Mouse (Mus musculus) cerebellum, adult 11-12 months (tissue): Measurements from ENCODE around the gene Gm49405.

Experiments
- DNase-seq: peaks from one replicate; pipeline ENCODE4 v3.0.0; 2022

The Gm49405 gene

GRCm38 (mm10) chr19:3988066-3988465, 12.4 kb upstream of the Gm49405 start:
- no peak for DNase-seq

GRCm38 (mm10) chr19:3988750-3989149, 11.7 kb upstream of the Gm49405 start:
- DNase-seq = no peak

GRCm38 (mm10) chr19:3990804-3991203, 9.6 kb upstream of the Gm49405 start:
- no peak for DNase-seq

DNA sequence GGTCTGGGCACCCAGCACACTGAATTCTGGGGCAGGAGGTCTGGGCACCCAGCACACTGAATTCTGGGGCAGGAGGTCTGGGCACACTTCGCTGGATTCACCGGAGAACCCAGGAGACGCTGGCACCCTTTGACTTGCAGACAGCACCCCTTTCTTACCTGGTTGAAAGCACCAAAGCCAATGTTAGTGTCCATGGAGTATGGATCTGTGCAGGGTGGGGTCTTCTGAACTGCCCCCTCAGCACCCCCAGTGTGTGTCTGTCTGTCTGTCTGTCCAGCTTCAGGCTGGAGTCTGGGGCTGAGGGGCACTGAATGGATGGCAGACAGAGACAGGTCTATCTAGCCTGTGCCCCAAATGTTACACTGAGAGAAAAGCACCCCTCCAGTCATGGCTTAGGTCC, 8.9 kb upstream of the Gm49405 start:
- no peak for DNase-seq

DNA sequence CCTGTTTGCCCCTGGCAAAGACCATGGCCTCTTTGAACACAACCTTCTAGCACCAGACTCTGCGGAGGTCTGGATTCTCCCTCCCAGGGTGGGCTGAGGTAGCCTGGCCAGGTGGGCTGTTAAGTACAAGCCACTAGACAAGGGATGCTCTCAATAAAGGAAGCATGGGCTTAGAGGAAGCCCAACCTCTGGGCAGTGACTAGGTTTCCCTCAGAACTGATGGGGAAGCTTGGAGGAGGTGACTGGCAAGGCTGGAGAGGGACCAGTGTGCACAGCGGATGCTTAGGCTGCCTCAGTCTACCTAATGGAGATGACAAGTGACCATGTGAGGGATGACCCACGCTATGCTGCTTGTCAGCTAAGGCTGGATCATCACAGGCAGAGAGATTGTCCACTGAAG, 8.5 kb upstream of the Gm49405 start:
- DNase-seq = no peak

- DNase-seq = no peak
Measured at GRCm38 (mm10) chr19:3992416-3992815, 8.0 kb upstream of the Gm49405 start, which contains the start of gene Tbx10. TSS of gene Tbx10 (plus strand) at chr19:3992752.

GRCm38 (mm10) chr19:3994932-3995331, 5.5 kb upstream of the Gm49405 start:
- DNase-seq = no peak

- DNase-seq = no peak
Measured at GRCm38 (mm10) chr19:3995505-3995904, 4.9 kb upstream of the Gm49405 start.

- DNase-seq = no peak
Measured at GRCm38 (mm10) chr19:3996106-3996505, 4.3 kb upstream of the Gm49405 start.

DNA sequence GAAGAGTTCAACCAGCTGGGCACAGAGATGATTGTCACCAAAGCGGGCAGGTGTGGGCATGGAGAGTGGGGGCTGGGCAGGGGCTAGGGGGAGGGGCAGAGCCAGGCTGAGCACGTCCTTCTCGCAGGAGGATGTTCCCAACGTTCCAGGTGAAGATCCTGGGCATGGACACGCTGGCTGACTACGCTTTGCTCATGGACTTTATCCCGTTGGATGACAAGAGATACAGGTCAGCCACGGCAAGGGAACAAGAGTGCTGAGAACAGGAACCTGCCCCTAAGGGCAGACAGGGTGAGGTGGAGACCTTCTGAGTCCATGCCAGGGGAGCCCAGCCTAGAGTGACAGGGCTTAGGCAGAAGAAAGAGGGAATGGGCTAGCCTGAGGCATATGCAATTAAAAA, 3.7 kb upstream of the Gm49405 start:
- no peak for DNase-seq

GRCm38 (mm10) chr19:3997231-3997630, 3.2 kb upstream of the Gm49405 start:
- no peak for DNase-seq

DNA sequence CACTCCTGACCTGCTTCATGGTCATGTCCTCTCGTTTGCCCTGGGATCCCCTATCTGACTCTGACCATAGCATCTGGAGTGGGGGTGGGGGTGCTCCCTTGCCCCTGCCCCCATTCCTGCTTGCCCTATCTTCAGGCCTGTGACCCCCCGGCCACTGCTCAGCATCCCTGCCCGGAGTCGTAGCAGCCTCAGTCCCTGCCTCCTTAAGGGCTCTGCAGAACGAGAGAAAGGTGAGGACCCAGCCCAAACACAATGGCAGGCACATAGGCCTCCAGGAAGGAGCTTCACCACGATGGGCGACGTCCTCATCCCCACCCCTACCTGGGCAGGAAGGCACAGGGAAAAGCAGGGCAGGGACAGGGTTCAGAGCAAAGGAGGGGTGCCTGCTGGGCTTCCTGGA, 2.1 kb upstream of the Gm49405 start:
- DNase-seq = no peak

DNA sequence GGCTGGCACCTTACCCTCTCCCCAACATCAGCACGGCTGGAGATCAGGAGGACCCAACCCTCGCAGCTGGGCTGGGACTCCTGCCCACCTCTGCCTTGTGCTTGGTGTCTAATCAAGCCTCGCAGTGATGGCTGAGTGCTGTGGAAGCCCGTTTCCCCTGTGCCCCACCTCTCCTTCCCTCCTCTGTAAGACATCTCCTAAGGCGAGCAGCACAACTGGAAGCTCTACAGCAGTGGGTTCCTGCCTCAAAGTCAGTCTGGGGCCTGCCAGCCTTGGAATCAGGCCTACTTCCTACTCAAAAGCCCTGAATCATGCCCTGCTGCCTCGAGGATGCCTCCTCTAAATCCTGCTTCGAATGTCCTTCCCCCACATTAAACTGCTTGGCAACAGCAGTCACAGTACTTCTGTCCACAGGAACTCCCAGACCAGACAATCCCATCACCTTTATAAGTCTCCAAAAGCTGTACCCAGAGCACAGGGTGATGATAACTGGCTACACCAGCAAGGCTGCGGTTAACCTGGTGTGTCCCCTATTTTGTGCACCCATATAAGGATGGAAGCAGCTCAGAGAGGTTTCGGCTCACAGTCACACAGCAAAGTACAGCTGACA, 1.2 kb upstream of the Gm49405 start:
- no peak for DNase-seq

DNA sequence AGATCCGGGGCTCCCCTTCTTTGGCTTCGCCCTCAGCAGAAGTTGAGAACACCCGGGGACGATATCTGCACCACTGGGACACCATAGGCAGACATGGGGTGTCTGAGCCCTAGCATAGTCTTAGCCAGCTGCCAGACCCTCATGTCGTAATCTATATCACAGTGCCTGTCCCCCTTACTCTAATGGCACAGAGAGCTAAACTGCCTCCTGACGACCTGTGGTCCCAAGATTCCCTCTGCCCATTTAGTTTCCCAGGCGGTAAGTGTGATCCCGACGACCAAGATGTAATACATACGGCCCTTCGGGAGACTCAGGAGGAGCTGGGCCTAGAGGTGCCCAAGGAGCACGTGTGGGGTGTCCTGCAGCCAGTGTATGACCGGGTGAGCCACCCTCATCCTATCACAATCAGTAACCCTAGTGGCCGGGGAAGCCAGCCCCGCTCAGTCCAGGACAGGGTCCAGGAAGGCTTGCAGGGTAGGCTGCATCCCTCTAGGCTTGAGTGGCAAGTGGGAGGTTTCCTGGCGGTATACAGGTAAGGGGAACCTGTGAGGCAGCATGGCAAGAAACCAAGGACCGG, 611 bp downstream of the Gm49405 start:
- no peak for DNase-seq

GRCm38 (mm10) chr19:4001752-4002151, 1.3 kb downstream of the Gm49405 start:
- DNase-seq = no peak

DNA sequence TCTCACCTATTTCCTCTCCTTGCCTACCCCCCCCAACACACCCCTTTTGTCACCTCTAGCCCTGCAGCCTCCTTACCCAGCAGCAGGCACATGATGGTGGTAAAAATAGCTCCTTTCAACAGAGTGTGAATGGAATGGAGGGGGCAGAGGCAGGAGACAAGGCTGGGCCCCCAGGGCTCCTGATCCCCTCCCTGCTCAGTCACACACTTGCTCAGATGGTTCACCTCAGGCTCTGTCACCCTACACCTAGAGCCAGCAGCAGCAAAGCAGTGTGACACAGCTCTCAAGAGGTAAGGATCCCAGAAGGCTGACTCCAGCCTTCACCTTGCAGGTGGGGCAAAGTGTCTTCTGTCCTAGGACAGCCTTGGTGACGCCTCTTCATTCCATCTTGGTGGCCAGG, 2.7 kb downstream of the Gm49405 start, which contains the start of gene Doc2g:
Doc2g (plus strand) TSS at position 202 of the 400 bp plus-strand sequence.
- DNase-seq = no peak

DNA sequence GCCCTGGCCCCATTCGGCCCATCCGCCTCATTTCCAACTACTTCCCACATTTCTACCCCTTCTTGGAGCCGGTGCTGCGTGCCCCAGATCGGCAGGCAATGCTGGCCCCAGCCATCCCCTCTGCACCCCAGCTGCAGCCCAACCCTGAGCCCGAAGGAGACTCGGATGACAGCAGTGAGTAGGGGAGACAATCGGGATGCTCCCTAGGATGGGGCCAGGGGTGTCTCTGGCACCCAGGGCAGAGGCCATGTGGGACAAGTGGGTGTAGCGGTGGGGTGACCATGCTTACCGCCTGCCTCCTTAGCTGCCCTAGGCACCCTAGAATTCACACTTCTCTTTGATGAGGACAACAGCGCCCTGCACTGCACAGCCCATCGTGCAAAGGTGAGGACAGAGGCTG, 3.2 kb downstream of the Gm49405 start:
- DNase-seq = no peak

DNA sequence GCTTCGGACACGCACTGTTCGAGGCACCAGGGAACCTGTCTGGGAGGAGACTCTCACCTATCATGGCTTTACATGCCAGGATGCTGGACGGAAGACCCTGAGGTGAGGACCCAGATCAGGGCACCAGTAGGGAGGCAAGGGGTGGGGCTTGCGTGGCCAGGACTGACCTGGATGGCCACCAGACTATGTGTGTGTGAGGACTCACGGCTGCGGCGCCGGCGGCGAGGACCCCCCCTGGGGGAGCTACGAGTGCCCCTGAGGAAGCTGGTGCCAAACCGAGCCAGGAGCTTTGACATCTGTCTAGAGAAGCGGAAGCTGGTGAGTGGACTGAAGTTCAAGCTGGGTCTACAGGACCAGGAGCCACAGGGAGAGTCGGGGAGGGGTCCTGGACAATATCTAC, 3.9 kb downstream of the Gm49405 start:
- no peak for DNase-seq

DNA sequence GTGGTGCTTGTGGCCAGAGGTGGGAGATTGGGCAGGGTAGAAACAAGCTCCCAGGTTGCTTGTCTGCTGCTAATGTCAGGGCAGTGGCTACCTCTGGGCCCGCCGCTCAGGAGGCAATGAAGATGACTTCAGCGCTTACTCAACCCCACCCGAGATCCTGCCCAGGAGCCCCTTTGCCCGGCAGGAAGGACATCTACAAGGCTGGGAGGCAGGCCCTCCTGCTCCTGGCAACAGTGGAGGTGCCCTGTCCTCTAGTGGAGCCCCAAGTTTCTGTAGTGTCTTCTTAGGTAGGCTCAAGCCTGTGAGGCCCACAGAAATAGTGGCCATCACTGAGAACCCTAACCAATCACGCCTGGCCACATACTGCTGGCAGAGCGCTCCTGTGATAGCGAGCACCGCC, 4.7 kb downstream of the Gm49405 start:
- no peak for DNase-seq

- no peak for DNase-seq
Measured at GRCm38 (mm10) chr19:4005971-4006370, 5.5 kb downstream of the Gm49405 start.

DNA sequence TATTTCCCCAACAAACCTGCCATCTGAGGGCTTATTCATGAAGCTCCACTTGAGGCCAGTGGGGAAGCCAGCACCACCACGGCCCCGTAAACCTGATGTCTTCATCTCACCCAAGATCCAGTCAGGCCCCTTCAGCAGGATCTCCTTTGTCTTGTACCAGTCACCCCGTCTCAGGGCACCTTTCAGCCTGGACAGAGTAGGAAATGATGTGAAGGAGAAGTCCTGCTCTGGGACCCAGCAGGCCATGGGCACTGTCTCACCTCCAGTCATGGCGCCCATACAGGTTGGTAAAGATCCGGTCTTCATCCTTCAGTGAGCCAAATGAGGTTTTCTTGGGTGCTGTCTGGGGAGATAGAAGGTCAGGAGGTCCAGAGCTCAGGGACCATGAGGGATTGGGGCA, 10.7 kb downstream of the Gm49405 start:
- DNase-seq = peak; percentile 36

GRCm38 (mm10) chr19:4012432-4013022, 12.1 kb downstream of the Gm49405 start, which contains the start of gene Ndufv1:
TSS of gene Ndufv1 (minus strand) at chr19:4012806.
- DNase-seq = peak; percentile 99

GRCm38 (mm10) chr19:4013066-4013465, 12.6 kb downstream of the Gm49405 start:
- DNase-seq = no peak

DNA sequence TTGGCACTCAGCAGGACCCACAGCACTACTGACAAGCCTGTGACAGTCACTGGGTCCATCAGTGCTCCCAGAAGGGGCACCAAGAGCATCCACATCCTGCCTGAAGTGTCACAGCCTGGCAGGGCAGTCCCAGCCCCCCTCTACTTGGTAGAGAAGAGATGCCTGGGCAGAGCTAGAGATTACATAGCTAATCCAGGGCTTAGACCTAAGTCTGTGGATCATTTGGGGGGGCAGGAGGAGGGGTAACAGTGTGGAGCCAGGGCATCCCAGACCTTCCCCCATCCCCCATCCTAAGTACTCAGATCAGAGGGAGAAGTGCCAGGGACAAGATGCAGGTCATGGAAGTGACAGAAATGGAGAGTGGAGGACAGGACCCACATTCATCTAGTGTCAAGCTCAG, 14.4 kb downstream of the Gm49405 start:
- DNase-seq = peak; percentile 41

DNA sequence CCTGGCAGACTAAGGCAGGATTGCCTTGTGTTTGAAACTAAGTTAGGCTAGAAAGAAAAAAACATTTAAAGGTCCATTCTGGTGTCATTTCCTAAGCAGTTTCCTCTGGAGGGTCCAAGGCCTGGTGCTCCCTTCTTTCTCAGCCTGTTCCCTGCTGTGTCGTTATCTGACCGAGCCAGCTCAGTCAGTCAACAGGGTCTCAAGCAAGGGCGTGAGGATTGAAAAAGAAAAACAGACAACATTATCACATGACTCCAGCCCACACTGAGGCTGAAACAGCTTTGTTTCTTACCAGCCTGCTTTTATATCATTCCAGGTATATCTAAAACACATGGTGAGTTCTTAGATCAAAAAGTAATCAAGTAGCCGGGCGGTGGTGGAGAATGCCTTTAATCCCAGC, 15.2 kb downstream of the Gm49405 start:
- no peak for DNase-seq
